Mouse (Mus musculus): ENCODE measurements around the gene Mybpc2. TPM values are rescaled to one million over a fixed set of nuclear protein-coding genes. Genes with fewer than 3 reads are reported as not detected.

Mybpc2 gene
- polyA plus RNA-seq, 1 experiment from 2014 or later, result 0.35 TPM

DNA sequence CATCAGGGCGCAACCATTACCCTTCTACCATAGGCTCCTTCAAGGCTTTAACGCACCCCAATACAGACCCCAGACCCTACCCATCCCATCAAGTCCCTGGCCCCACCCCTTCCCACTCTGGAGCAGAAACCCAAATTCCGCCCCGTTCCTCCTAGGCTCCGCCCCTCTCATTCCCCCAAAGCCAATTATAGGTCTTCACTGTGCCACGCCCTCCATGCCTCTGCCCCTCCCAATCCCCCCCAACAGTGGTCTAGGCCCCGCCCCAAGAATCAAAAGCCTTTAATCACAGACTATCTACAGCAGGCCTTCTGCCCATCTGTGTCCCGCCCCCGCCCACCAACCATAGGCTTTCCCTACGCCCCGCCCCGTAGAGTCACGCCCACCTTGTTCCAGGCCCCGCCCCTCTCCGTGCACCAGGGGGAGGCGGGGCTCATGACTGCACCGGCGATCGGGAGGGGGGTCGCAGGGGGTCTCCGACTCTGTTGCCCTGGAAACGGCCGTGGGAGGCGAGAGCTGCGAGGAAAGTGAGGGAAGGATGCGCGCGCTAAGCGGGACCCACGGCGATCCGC lies 28.8 kb upstream of the Mybpc2 start:
- WGBS (ENCODE audit: insufficient replicate concordance), result under 1% methylated on average over 32 of the region's 32 CpGs
- peak; percentile 93 for DNase-seq
- peak overlapping the region; percentile 78 for H3K4me2 ChIP-seq (ENCODE audit: low read depth, low read length)
- TF ChIP-seq CTCF (IDR thresholded peaks at IDR 0.05; ENCODE audit: low read depth) (no peak), EP300 (IDR thresholded peaks at IDR 0.05; ENCODE audit: low read depth) (no peak)
- H3K36me3 ChIP-seq (replicated peaks; ENCODE audit: insufficient read depth, low read length), result peaks cover 32% of the 10 kb centered on the region
- no peaks in the 10 kb centered on the region for H3K27me3 ChIP-seq (ENCODE audit: insufficient read depth, low read length)
- peak overlapping the region; percentile 99 for H3K4me3 ChIP-seq (ENCODE audit: low read depth, low read length)
- H3K4me1 ChIP-seq (ENCODE audit: insufficient read depth), result peaks cover 19% of the 10 kb centered on the region
- peak; percentile 81 for ATAC-seq
- peak overlapping the region; percentile 100 for H3K27ac ChIP-seq (ENCODE audit: low read depth)
- no peaks in the 10 kb centered on the region for H3K9me3 ChIP-seq (ENCODE audit: low read length)
- peak overlapping the region; percentile 95 for H3K9ac ChIP-seq (replicated peaks)

GRCm38 (mm10) chr7:44552141-44552908 lies 27.9 kb upstream of the Mybpc2 start:
- no peaks in the 10 kb centered on the region for H3K27me3 ChIP-seq (ENCODE audit: insufficient read depth, low read length)
- no peak overlapping the region for H3K27ac ChIP-seq (ENCODE audit: low read depth)
- peak overlapping the region; percentile 78 for H3K4me2 ChIP-seq (ENCODE audit: low read depth, low read length)
- peak overlapping the region; percentile 99 for H3K4me3 ChIP-seq (ENCODE audit: low read depth, low read length)
- TF ChIP-seq EP300 (IDR thresholded peaks at IDR 0.05; ENCODE audit: low read depth) (no peak), CTCF (IDR thresholded peaks at IDR 0.05; ENCODE audit: low read depth) (no peak)
- no peaks in the 10 kb centered on the region for H3K9me3 ChIP-seq (ENCODE audit: low read length)
- 86% methylated on average over 31 of the region's 31 CpGs for WGBS (ENCODE audit: insufficient replicate concordance)
- H3K36me3 ChIP-seq (replicated peaks; ENCODE audit: insufficient read depth, low read length), result peaks cover 32% of the 10 kb centered on the region
- H3K4me1 ChIP-seq (ENCODE audit: insufficient read depth), result peaks cover 26% of the 10 kb centered on the region
- ATAC-seq, result no peak
- no peak for DNase-seq
- no peak overlapping the region for H3K9ac ChIP-seq (replicated peaks)

DNA sequence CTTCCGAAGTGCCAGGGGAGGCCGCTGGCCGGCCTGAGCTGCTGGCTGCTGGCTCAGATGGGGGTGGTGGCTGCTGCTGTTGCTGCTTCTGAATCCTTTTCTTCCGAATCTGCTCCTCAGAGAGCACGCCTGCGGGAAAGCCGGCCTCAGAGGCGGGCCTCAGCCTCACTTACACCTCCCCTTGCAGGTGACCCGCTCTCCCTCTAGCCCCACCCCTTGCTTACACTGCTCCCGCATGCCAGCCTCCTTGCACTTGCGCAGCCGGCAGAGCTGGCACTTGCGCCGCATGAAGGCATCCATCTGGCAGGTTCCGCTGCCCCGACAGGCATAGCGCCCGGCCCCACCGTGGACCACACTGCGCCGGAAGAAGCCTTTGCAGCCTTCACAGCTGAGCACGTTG lies 27.3 kb upstream of the Mybpc2 start:
- ATAC-seq (no peak), DNase-seq (no peak)
- no peak overlapping the region for H3K27ac ChIP-seq (ENCODE audit: low read depth)
- peaks cover 32% of the 10 kb centered on the region for H3K36me3 ChIP-seq (replicated peaks; ENCODE audit: insufficient read depth, low read length)
- 92% methylated on average over 20 of the region's 22 CpGs for WGBS (ENCODE audit: insufficient replicate concordance)
- no peak overlapping the region for H3K4me2 ChIP-seq (ENCODE audit: low read depth, low read length)
- no peak overlapping the region for H3K9ac ChIP-seq (replicated peaks)
- H3K27me3 ChIP-seq (ENCODE audit: insufficient read depth, low read length), result no peaks in the 10 kb centered on the region
- no peak overlapping the region for H3K4me3 ChIP-seq (ENCODE audit: low read depth, low read length)
- TF ChIP-seq CTCF (IDR thresholded peaks at IDR 0.05; ENCODE audit: low read depth) (no peak), EP300 (IDR thresholded peaks at IDR 0.05; ENCODE audit: low read depth) (no peak)
- H3K9me3 ChIP-seq (ENCODE audit: low read length), result no peaks in the 10 kb centered on the region
- H3K4me1 ChIP-seq (ENCODE audit: insufficient read depth), result peaks cover 29% of the 10 kb centered on the region

DNA sequence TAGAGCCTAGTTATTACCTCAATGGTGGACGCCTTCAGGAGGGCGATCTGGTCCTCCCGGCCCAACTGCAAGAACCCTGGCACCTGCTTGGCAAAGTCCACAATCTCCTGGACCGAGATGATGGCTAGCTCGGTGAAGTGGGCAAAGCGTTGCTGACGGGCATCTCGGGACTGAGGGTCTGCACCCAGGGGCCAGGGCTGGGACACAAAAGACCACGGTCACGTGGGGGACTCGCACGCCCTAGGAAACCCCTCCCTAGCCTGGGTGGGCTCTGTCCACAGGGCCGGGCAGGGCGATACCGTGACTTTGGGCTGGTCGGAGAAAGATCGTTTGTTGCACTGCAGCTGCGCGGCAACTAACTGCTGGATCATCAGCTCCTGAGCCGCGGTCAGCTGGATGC lies 26.8 kb upstream of the Mybpc2 start:
- H3K4me2 ChIP-seq (ENCODE audit: low read depth, low read length), result no peak overlapping the region
- ATAC-seq, result no peak
- H3K4me3 ChIP-seq (ENCODE audit: low read depth, low read length), result no peak overlapping the region
- H3K27ac ChIP-seq (ENCODE audit: low read depth), result no peak overlapping the region
- no peak for TF ChIP-seq EP300 (IDR thresholded peaks at IDR 0.05; ENCODE audit: low read depth)
- no peak for TF ChIP-seq CTCF (IDR thresholded peaks at IDR 0.05; ENCODE audit: low read depth)
- DNase-seq, result no peak
- H3K4me1 ChIP-seq (ENCODE audit: insufficient read depth), result peaks cover 25% of the 10 kb centered on the region
- 94% methylated on average over 21 of the region's 21 CpGs for WGBS (ENCODE audit: insufficient replicate concordance)
- peaks cover 32% of the 10 kb centered on the region for H3K36me3 ChIP-seq (replicated peaks; ENCODE audit: insufficient read depth, low read length)
- H3K9me3 ChIP-seq (ENCODE audit: low read length), result no peaks in the 10 kb centered on the region
- H3K9ac ChIP-seq (replicated peaks), result no peak overlapping the region
- H3K27me3 ChIP-seq (ENCODE audit: insufficient read depth, low read length), result no peaks in the 10 kb centered on the region

DNA sequence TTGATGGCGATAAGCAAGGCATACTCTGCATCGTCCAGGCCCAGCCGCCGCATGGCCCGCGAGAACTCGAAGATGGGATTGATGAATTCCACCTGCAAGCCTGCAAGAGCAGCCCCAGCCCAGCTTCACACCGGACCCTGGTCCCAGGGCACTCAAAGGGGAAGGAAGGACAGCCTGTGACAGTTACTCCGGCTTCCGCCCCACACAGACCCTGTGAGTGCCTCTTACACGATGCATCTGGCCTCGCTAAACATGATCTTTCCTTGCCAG lies 25.9 kb upstream of the Mybpc2 start:
- Histone ChIP-seq H3K36me3 (replicated peaks; ENCODE audit: insufficient read depth, low read length) (peaks cover 32% of the 10 kb centered on the region), H3K9ac (replicated peaks) (no peak overlapping the region), H3K4me2 (ENCODE audit: low read depth, low read length) (no peak overlapping the region), H3K27me3 (ENCODE audit: insufficient read depth, low read length) (no peaks in the 10 kb centered on the region), H3K27ac (ENCODE audit: low read depth) (no peak overlapping the region), H3K4me1 (ENCODE audit: insufficient read depth) (peaks cover 23% of the 10 kb centered on the region), H3K9me3 (ENCODE audit: low read length) (no peaks in the 10 kb centered on the region), H3K4me3 (ENCODE audit: low read depth, low read length) (no peak overlapping the region)
- TF ChIP-seq EP300 (IDR thresholded peaks at IDR 0.05; ENCODE audit: low read depth) (no peak), CTCF (IDR thresholded peaks at IDR 0.05; ENCODE audit: low read depth) (no peak)
- ATAC-seq (no peak), DNase-seq (no peak)
- 92% methylated on average over 12 of the region's 12 CpGs for WGBS (ENCODE audit: insufficient replicate concordance)

DNA sequence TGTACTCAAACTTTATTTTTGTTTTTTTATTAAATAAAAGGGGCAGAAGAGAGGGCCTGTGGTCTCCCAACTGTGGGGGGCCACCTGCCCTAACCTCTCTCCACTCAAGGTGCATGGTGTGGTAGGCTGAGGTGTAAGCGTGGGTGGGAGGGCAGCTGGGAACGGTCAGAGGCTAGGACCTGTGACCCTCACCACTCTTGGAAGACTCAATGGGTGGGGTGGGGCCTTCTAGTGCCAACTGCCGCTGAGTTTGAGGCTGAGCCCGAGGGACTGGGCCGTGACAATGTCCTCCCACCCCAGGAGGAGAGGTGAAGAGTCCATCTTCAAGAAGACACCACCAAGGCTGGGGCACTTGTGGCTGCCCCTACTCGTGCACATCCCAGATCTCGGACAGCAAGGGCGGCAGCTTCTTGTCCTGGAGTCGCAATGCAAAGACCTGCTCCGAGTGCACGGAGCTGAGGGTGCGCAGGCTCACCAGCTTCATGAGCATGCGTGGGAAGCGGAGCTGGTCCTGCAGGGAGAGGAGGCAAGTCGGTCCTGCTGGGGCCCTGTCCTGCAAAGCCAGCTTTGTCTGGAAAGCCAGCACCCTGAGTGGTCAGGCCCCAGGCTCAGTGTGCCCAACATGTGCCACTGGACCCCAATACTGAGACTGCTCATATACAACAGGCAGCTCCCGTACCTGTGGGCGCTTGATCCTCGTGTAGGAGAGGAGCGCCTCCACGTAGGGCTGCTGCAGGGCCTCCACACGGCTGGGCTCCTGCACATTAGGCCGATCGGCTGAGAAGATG lies 25.4 kb upstream of the Mybpc2 start:
- Histone ChIP-seq H3K9ac (replicated peaks) (no peak overlapping the region), H3K4me2 (ENCODE audit: low read depth, low read length) (no peak overlapping the region), H3K9me3 (ENCODE audit: low read length) (no peaks in the 10 kb centered on the region), H3K36me3 (replicated peaks; ENCODE audit: insufficient read depth, low read length) (peaks cover 32% of the 10 kb centered on the region), H3K4me1 (ENCODE audit: insufficient read depth) (peaks cover 23% of the 10 kb centered on the region), H3K4me3 (ENCODE audit: low read depth, low read length) (no peak overlapping the region), H3K27ac (ENCODE audit: low read depth) (no peak overlapping the region), H3K27me3 (ENCODE audit: insufficient read depth, low read length) (no peaks in the 10 kb centered on the region)
- no peak for DNase-seq
- no peak for ATAC-seq
- TF ChIP-seq CTCF (IDR thresholded peaks at IDR 0.05; ENCODE audit: low read depth) (no peak), EP300 (IDR thresholded peaks at IDR 0.05; ENCODE audit: low read depth) (no peak)
- WGBS (ENCODE audit: insufficient replicate concordance), result 92% methylated on average over 23 of the region's 23 CpGs

Data from liver, postnatal 0 days (tissue).